Mouse (Mus musculus) cerebellum, adult 2 months (tissue): ENCODE results near the gene Pdzd2. TPM values are rescaled to one million over a fixed set of nuclear protein-coding genes. Genes with fewer than 3 reads are reported as not detected.

Experiments
- DNase-seq, 2 experiments: peaks; one replicate each; pipeline ENCODE4 v3.0.0; 2021
- H3K27ac ChIP-seq: fragments of 200-500 bp; 2 replicates; pipeline ENCODE4 v1.5.1; 2012; ENCODE audit warnings: low read length, control low read depth, inconsistent platforms; ENCODE audit not compliant: insufficient read depth
- H3K27me3 ChIP-seq: fragments of 200-500 bp; 2 replicates; pipeline ENCODE4 v1.6.1; 2012; ENCODE audit warnings: inconsistent platforms, mild to moderate bottlenecking, low read length, moderate library complexity; ENCODE audit not compliant: control insufficient read depth, insufficient read depth
- H3K4me1 ChIP-seq: fragments of 200-500 bp; 2 replicates; pipeline ENCODE4 v1.6.1; 2011; ENCODE audit warnings: low read length; ENCODE audit not compliant: control insufficient read depth, insufficient read depth
- H3K4me3 ChIP-seq: fragments of 200-500 bp; replicated peaks from 2 replicates; pipeline ENCODE3; 2011; ENCODE audit warnings: mild to moderate bottlenecking, low read depth, low read length, control low read depth; ENCODE audit not compliant: insufficient read depth
- CTCF ChIP-seq: fragments of 200-500 bp; IDR thresholded peaks from 2 replicates; pipeline ENCODE4 v1.5.1; 2011; ENCODE audit warnings: low read depth, mild to moderate bottlenecking, control low read depth, low read length, moderate library complexity, borderline replicate concordance; ENCODE audit not compliant: insufficient read depth
- POLR2A ChIP-seq: fragments of 200-500 bp; IDR thresholded peaks from 2 replicates; pipeline ENCODE4 v1.6.1; 2011; ENCODE audit warnings: low read length, control low read depth, borderline replicate concordance; ENCODE audit not compliant: insufficient read depth
- WGBS: fragments of 180-500 bp; shearing (Covaris S2); methylation state at CpG from one replicate; pipeline ENCODE4 v1.1.7; 2018; 5-methylcytosine and 5-hydroxymethylcytosine counted together
- polyA plus RNA-seq: library from polyadenylated mRNA; depleted of rRNA; stranded (reverse); fragments of >200 nt; gene quantifications from 2 replicates; pipeline ENCODE4 v1.2.3, GENCODE M21; 2012

The Pdzd2 gene
- polyA plus RNA-seq, 1 experiment = 6.3 TPM

DNA sequence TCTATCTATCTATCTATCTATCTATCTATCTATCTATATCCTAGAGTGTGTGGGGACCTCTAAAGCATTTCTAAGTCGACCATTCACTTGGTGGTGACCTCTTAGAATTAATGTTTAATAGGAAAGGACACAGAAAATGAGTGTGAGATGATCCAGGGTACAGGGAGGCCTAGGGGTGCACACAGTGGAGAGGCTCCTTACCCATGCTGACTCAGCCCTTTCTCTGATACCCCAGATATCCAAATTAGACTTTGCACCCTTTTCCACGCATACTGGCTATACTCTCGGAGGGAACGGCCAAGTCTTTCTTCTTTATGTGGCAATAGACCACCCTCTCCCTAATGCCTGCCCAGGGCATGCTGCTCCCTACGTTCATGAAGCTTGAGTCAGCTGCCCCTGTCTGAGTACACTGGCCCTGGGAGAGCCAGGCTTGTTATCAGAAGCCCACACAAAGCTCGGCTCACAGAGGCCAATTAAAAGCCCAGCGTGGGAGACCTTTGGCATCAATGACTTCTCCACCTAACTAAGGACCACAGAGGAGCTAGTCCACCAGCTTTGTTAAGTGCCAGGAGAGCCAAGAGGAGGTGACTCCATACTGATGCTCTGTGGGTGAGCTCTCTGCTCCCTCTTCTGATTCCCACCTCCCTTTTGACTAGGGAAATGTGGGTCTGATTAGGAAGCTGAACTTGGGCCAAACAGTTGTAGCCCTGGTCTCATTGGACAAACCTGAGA is 126.6 kb downstream of the Pdzd2 start:
- Histone ChIP-seq H3K27me3 (no peaks in the 10 kb centered on the region), H3K4me1 (no peaks in the 10 kb centered on the region), H3K27ac (no peak overlapping the region), H3K4me3 (no peak overlapping the region)
- TF ChIP-seq POLR2A (no peak), CTCF (no peak)
- 73% methylated on average over 7 of the region's 7 CpGs for WGBS
- DNase-seq = no peak

GRCm38 (mm10) chr15:12608090-12608489 is 131.6 kb downstream of the Pdzd2 start:
- Histone ChIP-seq H3K27me3 (no peaks in the 10 kb centered on the region), H3K4me1 (no peaks in the 10 kb centered on the region), H3K27ac (no peak overlapping the region), H3K4me3 (no peak overlapping the region)
- TF ChIP-seq CTCF (no peak), POLR2A (no peak)
- DNase-seq = no peak
- 88% methylated on average over 6 of the region's 6 CpGs for WGBS

- WGBS = 59% methylated on average over 9 of the region's 9 CpGs
- H3K4me1 ChIP-seq = no peaks in the 10 kb centered on the region
- no peak overlapping the region for H3K4me3 ChIP-seq
- H3K27ac ChIP-seq = no peak overlapping the region
- H3K27me3 ChIP-seq = no peaks in the 10 kb centered on the region
- no peak for TF ChIP-seq CTCF
- no peak for DNase-seq
Observed at GRCm38 (mm10) chr15:12606306-12606705, 133.4 kb downstream of the Pdzd2 start.

DNA sequence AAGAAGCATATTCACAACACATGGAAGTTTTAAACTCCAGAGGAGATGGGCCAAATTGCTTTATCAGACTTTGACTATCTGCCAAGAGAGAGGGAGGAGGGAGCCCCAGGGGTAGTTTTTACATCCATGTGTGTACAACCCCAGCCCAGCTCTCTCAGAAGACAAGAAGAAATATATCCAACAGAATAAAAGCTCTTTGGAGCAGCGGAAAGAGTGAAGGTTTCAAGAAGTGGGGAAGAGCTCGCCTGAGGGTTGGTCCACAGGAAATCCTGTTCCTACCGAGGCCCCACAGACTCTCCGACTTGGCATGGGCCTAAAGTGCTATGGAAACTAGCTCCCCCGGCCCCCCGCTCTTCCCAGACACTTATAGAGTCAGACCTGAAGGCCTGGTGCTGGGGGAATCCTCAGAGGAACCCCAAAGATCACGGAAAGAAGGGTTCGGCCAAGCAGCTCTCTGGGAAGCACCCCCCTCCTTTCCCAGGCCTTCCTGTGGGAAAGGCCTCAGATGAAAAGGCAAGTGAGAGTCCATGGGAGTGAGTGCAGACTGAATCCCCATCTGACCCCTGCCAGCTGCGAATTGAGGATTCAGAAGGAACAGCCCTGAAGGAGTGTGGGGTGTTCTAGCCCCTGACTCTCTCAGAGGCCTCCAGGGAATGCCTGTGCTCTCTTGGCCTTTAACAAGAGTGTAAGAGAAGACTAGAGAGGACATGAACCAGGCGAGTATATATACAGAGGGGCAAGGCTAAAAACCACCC is 134.3 kb downstream of the Pdzd2 start:
- 58% methylated on average over 10 of the region's 10 CpGs for WGBS
- DNase-seq = no peak
- TF ChIP-seq POLR2A = no peak
- TF ChIP-seq CTCF = no peak
- Histone ChIP-seq H3K4me3 (no peak overlapping the region), H3K4me1 (no peaks in the 10 kb centered on the region), H3K27ac (no peak overlapping the region), H3K27me3 (no peaks in the 10 kb centered on the region)

GRCm38 (mm10) chr15:12603674-12604073 is 136.1 kb downstream of the Pdzd2 start:
- 96% methylated on average over 4 of the region's 4 CpGs for WGBS
- Histone ChIP-seq H3K27me3 (no peaks in the 10 kb centered on the region), H3K4me1 (no peaks in the 10 kb centered on the region), H3K27ac (no peak overlapping the region), H3K4me3 (no peak overlapping the region)
- no peak for DNase-seq
- TF ChIP-seq CTCF = no peak
- no peak for TF ChIP-seq POLR2A

DNA sequence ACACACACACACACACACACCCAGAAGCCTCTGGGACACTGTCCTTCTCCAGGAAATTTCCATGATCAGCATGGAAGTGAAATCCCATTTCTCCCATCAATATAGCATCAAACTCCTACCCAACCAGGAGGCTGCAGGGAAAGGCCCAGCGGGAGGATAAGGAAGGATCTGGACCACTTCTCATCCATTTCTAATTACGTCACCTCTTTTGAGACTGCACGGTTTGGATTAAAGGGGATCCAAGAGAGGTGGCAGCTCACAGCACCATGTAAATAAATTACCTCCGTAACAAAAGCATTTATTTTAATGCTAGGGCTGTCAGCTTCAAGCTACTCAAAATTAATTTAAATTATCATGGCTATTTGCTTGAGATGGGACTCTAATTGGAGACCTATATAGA is 146.6 kb downstream of the Pdzd2 start:
- H3K27ac ChIP-seq = no peak overlapping the region
- no peaks in the 10 kb centered on the region for H3K27me3 ChIP-seq
- DNase-seq = no peak
- no peaks in the 10 kb centered on the region for H3K4me1 ChIP-seq
- no peak for TF ChIP-seq POLR2A
- no peak for TF ChIP-seq CTCF
- no peak overlapping the region for H3K4me3 ChIP-seq
- WGBS = 66% methylated on average over 4 of the region's 4 CpGs

DNA sequence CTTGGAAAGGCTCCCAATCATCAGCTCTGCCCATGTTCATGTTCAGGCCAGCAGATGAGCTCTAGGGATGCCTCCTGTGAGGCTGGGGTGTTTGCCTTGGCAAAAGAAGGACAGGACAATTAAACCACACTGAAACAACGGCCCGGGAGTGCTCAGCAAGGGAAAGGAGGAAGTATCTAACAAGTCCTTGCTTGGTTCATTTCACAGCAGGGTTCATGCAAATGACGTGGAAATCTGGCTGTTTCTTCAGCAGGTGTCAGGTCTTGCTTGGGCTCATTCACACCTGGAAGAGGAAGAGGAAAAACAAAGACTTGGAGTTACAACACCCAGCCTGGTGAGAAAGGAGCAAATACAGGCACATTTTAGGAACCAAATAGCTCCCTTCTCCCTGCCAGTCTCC is 147.1 kb downstream of the Pdzd2 start:
- no peak overlapping the region for H3K27ac ChIP-seq
- no peaks in the 10 kb centered on the region for H3K4me1 ChIP-seq
- WGBS = 18% methylated on average over 3 of the region's 3 CpGs
- no peak overlapping the region for H3K4me3 ChIP-seq
- H3K27me3 ChIP-seq = no peaks in the 10 kb centered on the region
- no peak for DNase-seq
- TF ChIP-seq CTCF (no peak), POLR2A (no peak)

- no peak overlapping the region for H3K4me3 ChIP-seq
- H3K4me1 ChIP-seq = no peaks in the 10 kb centered on the region
- no peak for TF ChIP-seq CTCF
- TF ChIP-seq POLR2A = no peak
- H3K27me3 ChIP-seq = no peaks in the 10 kb centered on the region
- 91% methylated on average over 3 of the region's 3 CpGs for WGBS
- DNase-seq = no peak
- no peak overlapping the region for H3K27ac ChIP-seq
Observed at GRCm38 (mm10) chr15:12588661-12589060, 151.1 kb downstream of the Pdzd2 start.
